Mouse (Mus musculus): Measurements from ENCODE around the gene Nav3.

- TF ChIP-seq CTCF (IDR thresholded peaks at IDR 0.05; ENCODE audit: low read depth) (no peak), EP300 (optimal IDR thresholded peaks at IDR 0.05) (no peak)
Measured at GRCm38 (mm10) chr10:110330030-110330429, 126.0 kb downstream of the Nav3 start.
